Mouse (Mus musculus): ENCODE data around the gene Spryd7.

The Spryd7 gene

GRCm38 (mm10) chr14:61535811-61536210, 20.9 kb downstream of the Spryd7 start:
- WGBS, result 89% methylated on average over 3 of the region's 3 CpGs

DNA sequence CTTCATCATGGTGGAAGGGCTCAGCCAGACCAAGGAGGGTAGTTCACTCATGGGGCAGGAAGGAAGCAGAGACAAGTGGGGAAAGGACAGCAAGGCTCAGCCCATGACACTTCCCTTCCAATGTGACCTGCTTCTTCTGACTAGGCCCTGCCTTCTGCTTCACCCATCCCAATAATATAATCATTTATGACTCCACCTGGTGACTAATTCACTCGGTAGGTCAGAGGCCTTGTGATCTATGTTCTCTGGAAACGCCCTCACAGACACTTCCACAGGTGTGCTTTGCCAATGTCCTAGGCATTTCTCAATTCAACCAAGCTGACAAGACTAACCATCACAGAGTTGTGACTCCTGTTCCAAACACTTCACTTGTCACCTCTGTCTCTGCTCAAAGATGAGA, 26.3 kb downstream of the Spryd7 start:
- WGBS, result 94% methylated on average over 2 of the region's 2 CpGs

GRCm38 (mm10) chr14:61529533-61529932, 27.2 kb downstream of the Spryd7 start:
- 81% methylated on average over 7 of the region's 7 CpGs for WGBS

DNA sequence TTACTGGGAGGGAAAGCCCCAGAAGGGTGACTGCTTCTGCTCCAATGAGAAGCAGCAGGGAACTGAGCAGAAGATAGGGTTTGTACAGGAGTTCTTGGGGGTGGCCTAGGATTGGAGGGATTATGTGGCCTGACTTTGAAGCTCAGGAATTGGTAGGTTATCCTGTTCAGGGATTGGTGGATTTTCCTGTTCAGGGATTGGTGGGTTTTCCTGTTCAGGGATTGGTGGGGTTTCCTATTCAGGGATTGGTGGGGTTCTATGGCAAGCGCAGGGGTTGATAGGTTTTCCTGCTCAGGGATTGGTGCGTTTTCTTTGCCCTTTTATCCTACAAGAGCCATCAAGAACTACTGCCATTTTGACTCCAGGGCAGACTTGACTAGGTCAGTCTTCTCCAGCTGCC, 30.7 kb downstream of the Spryd7 start:
- 98% methylated on average over 2 of the region's 2 CpGs for WGBS

GRCm38 (mm10) chr14:61523821-61524220, 32.9 kb downstream of the Spryd7 start:
- WGBS, result 83% methylated on average over 2 of the region's 2 CpGs

- WGBS, result 87% methylated on average over 10 of the region's 10 CpGs
These were observed 37.8 kb downstream of the Spryd7 start for GRCm38 (mm10) chr14:61518659-61519480.

DNA sequence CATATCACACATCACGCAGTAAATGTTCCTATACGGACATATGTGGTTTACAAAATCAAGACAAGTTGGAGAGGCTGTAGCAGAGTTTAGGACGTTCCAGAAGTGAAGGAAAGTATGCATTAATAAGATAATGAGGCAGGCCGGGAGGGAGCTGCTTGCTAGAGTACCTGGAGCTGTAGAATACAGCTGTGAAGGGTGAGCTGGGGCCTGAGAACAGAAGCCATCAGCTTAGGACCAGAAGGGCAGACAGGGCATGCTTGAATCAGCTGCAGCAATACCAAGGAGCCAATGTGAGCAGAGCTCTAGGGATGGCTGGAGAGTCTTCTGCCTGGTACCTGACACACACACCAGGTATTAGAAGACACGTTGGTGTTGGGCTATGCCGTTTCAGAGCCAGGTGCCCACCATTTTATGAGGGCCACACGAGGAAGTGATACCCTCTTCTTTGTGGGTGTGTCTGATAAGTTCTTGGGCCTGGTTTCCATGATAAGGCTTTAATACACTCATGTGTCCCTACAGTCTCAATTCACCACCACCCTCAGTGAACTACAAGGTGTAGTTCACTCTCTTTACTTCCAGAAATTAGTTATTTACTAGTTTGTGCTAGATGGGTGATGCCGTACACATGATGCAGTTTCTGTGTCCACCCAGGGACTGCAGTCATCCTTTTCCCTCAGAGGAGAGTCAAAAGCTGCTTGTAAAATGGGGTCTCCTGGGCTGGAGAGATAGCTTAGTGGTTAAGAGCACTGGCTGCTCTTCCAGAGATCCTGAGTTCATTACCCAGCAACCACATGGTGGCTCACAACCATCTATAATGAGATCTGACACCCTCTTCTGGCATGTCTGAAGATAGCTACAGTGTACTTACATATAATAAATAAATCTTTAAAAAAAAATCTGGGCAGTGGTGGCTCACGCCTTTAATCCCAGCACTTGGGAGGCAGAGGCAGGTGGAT, 39.9 kb downstream of the Spryd7 start:
- 87% methylated on average over 9 of the region's 9 CpGs for WGBS

- 58% methylated on average over 2 of the region's 2 CpGs for WGBS
These were observed 45.2 kb downstream of the Spryd7 start for GRCm38 (mm10) chr14:61511494-61511893.

DNA sequence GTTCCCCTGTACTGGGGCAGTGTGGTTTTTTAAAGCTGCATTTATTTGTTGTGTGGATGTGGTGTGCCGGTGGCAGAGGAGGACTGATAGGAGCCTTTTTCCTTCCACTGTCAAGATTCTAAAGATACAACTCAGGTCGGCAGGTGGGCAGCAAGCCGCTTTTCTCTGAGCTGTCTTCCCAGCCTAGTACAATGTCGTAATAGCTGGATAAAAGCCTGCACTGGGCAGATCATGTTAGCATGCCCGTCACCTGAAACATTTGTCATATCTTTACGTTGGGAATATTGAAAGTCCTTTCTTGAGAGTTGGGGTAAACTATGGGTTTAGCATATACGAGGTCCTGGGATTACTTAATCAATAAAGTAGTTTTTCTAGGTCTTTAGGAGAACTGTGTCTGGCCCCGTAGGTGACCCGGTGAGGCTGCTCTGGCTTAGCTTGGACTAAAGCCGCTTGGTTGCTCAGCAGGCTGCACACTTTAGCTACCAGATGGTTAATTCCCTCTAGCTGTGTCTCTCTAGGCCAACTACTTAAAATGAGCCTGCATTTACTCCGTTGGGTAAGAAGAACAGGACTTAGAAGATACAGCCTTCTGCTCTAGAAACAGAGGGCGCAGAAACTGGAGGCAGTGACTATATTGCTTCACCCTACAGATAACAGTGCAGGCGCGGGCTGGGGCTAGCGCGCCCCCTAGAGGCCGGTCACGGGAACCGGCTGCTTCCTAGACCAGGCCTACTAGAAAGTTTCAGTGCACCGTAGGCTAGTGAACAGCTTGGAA, 58.8 kb downstream of the Spryd7 start:
- 37% methylated on average over 20 of the region's 20 CpGs for WGBS

DNA sequence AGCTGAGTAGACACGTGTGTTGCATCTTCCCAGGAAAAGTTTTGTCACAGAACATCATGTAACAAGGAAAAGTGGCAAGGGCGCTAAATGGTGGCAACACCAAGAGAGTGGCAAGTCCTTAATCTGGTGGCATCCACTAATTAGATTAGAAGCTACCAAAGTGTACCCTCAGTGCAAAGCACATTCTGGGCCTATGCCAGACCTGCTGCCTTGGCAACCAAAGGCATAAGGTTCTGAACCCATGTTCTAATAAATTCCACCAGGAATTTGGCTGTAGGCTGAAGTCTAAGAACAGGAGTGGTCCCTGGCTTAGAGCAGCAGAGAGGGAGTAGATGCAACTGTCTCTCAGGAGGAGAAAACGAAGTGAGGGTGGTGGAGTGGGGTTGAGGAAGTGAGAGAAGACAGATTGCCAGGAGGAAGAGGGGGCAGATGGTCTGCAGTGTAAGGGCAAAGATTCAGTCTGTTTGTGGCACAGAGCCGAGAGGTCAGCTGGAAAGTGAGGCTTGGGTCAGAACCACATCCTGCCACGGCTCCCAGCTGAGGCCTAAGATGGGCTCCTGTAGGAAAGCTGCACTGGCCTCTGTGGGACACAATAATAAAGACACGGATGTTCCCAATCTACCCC, 63.1 kb downstream of the Spryd7 start:
- WGBS, result 78% methylated on average over 6 of the region's 6 CpGs

All from cerebral cortex, adult 2 months (tissue).